Mouse (Mus musculus): ENCODE measurements around the gene Gm10330. TPM values are rescaled to one million over a fixed set of nuclear protein-coding genes. Genes with fewer than 3 reads are reported as not detected.

Gene Gm10330
- polyA plus RNA-seq (2014; fragmentation: Illumina TruSeq; extraction: RNeasy Lipid Tissue Mini Kit (QIAGEN cat#74804); ENCODE audit: low read depth, low replicate concordance): not detected

GRCm38 (mm10) chr12:23780165-23780564 lies at the start of gene Gm10330:
Gene Gm10330 (minus strand): TSS chr12:23780265.

